In the genomic region with DNA sequence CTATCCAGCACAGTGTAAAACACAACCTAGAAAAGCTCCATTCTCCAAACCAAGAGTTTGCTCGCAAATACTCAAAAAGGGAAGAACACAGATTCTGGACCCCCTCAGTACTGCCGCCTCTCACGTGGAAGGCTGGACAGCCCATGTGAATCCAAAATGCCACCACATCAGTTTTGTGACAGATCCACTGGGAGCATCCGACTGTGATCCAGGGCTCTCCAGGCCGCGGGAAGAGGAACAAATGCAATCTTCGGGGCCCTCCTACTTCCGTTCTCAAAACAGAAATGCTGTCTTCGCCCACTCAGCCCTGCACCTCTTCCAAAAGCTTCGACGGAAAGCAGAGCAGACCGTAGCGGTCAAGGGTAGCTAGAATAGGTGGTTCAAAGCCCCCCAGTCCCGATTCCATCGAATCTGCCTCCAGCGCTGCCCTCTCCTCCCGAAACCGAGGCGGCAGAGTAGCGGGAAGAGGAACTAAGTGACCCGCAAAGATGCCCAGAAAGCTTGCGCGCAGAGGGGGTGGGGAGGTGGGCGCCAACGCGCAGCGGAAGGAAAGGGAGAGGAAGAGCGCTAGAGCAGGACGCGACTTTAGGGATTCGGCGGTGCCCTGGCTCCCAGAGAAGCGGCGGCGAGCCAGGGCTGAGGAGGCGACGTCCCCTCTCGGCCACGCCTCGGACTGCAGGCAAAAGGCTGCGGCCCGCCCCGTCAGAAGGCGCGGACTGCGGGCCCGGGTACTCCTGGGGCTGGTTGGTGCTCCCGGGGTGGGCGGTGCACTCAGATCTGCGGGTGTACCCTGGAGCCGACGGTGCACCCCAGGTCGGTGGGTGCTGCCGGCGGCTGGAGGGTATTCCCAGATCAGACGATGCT, we compare ENCODE assay signal across 7 mouse cellular contexts. TPM values are rescaled to one million over a fixed set of nuclear protein-coding genes. Genes with fewer than 3 reads are reported as not detected.
DNase-seq lines count a peak whose midpoint lies in the region; ATAC-seq and TF ChIP-seq lines count a peak whose summit lies in the region.

No protein-coding gene starts in this region.

- H3K9me3 ChIP-seq in embryonic facial prominence, embryonic 11.5 days (replicated peaks; ENCODE audit: control insufficient read depth, low read length), result no peaks in the 10 kb centered on the region
- no peaks in the 10 kb centered on the region for H3K9me3 ChIP-seq in limb, embryonic 13.5 days
- H3K9me3 ChIP-seq in midbrain, embryonic 15.5 days, result no peaks in the 10 kb centered on the region

- TF ChIP-seq POLR2A in kidney, adult 2 months (IDR thresholded peaks at IDR 0.05; ENCODE audit: low read depth, low read length), result no peak
- no peak for TF ChIP-seq POLR2A in spleen, adult 2 months (IDR thresholded peaks at IDR 0.05; ENCODE audit: low read depth, low read length)

- peak overlapping the region; percentile 85 for H3K4me2 ChIP-seq in embryonic facial prominence, embryonic 11.5 days (ENCODE audit: low read depth, low read length)
- H3K4me2 ChIP-seq in limb, embryonic 13.5 days (replicated peaks), result peak overlapping the region; percentile 84
- peak overlapping the region; percentile 68 for H3K4me2 ChIP-seq in midbrain, embryonic 15.5 days

- peak; percentile 41 for ATAC-seq in embryonic facial prominence, embryonic 11.5 days (replicated peaks; ENCODE audit: insufficient number of reproducible peaks, low FRiP score, low TSS enrichment, low read depth)
- ATAC-seq in limb, embryonic 13.5 days (ENCODE audit: low FRiP score, low read depth), result no peak
- peak; percentile 65 for ATAC-seq in midbrain, embryonic 15.5 days (replicated peaks)

- peak; percentile 33; the same call in 1 of the 2 replicates for TF ChIP-seq CTCF in kidney, adult 2 months (conservative IDR thresholded peaks at IDR 0.05; ENCODE audit: insufficient read depth, insufficient read length, low read depth, low read length)
- TF ChIP-seq CTCF in spleen, adult 2 months (IDR thresholded peaks at IDR 0.05; ENCODE audit: extremely low read depth, insufficient read depth, insufficient read length, insufficient replicate concordance), result 0 out of 2 replicates have a peak, but pooled peaks have one; percentile 0

- peak; percentile 79 for DNase-seq in adrenal gland, postnatal 10 days
- peak; percentile 63 for DNase-seq in embryonic facial prominence, embryonic 11.5 days (ENCODE audit: low spot score)
- DNase-seq in heart, adult 18-20 months, result peak; percentile 81 to 83
- peak; percentile 68 for DNase-seq in kidney, adult 2 months
- peak in 1 of 2 experiments; percentile 18 for DNase-seq in spleen, adult 2 months (ENCODE audit: low read depth in 1 of 2, low spot score in 2 of 2)

- no peaks in the 10 kb centered on the region for H3K27me3 ChIP-seq in embryonic facial prominence, embryonic 11.5 days (ENCODE audit: control insufficient read depth, insufficient read depth, low read length)
- no peaks in the 10 kb centered on the region for H3K27me3 ChIP-seq in kidney, adult 2 months (replicated peaks; ENCODE audit: control insufficient read depth, insufficient read depth, low read length)
- no peaks in the 10 kb centered on the region for H3K27me3 ChIP-seq in limb, embryonic 13.5 days
- H3K27me3 ChIP-seq in midbrain, embryonic 15.5 days (replicated peaks), result no peaks in the 10 kb centered on the region
- H3K27me3 ChIP-seq in spleen, adult 2 months (ENCODE audit: control insufficient read depth, insufficient read depth, low read length), result no peaks in the 10 kb centered on the region

- H3K4me3 ChIP-seq in embryonic facial prominence, embryonic 11.5 days (ENCODE audit: low read depth, low read length), result peak overlapping the region; percentile 93
- peak overlapping the region; percentile 95 for H3K4me3 ChIP-seq in kidney, adult 2 months (ENCODE audit: insufficient read depth, low read depth, low read length)
- H3K4me3 ChIP-seq in limb, embryonic 13.5 days, result peak overlapping the region; percentile 96
- peak overlapping the region; percentile 100 for H3K4me3 ChIP-seq in midbrain, embryonic 15.5 days
- peak overlapping the region; percentile 73 for H3K4me3 ChIP-seq in spleen, adult 2 months (ENCODE audit: extremely low read depth, insufficient read depth, insufficient read length)

- H3K36me3 ChIP-seq in embryonic facial prominence, embryonic 11.5 days (replicated peaks; ENCODE audit: control insufficient read depth, insufficient read depth, low read depth, low read length), result no peaks in the 10 kb centered on the region
- H3K36me3 ChIP-seq in kidney, adult 2 months (ENCODE audit: control insufficient read depth, insufficient read depth, low read length), result no peaks in the 10 kb centered on the region
- no peaks in the 10 kb centered on the region for H3K36me3 ChIP-seq in limb, embryonic 13.5 days
- H3K36me3 ChIP-seq in midbrain, embryonic 15.5 days (replicated peaks), result no peaks in the 10 kb centered on the region
- no peaks in the 10 kb centered on the region for H3K36me3 ChIP-seq in spleen, adult 2 months (ENCODE audit: control insufficient read depth, insufficient read depth, low read length)

- peak overlapping the region; percentile 79 for H3K27ac ChIP-seq in embryonic facial prominence, embryonic 11.5 days (replicated peaks; ENCODE audit: low read depth, low read length)
- peak overlapping the region; percentile 36 for H3K27ac ChIP-seq in kidney, adult 2 months (ENCODE audit: insufficient read depth, low read depth, low read length)
- peak overlapping the region; percentile 92 for H3K27ac ChIP-seq in limb, embryonic 13.5 days
- peak overlapping the region; percentile 95 for H3K27ac ChIP-seq in midbrain, embryonic 15.5 days
- peak overlapping the region; percentile 90 for H3K27ac ChIP-seq in spleen, adult 2 months (ENCODE audit: insufficient read depth, low read length)

- peak overlapping the region; percentile 91 for H3K9ac ChIP-seq in embryonic facial prominence, embryonic 11.5 days (replicated peaks; ENCODE audit: low read length)
- H3K9ac ChIP-seq in limb, embryonic 13.5 days, result peak overlapping the region; percentile 92
- peak overlapping the region; percentile 97 for H3K9ac ChIP-seq in midbrain, embryonic 15.5 days

- 0% methylated on average over 56 of the region's 56 CpGs for WGBS in embryonic facial prominence, embryonic 11.5 days
- WGBS in kidney, adult 2 months, result 1% methylated on average over 56 of the region's 56 CpGs
- WGBS in limb, embryonic 13.5 days, result under 1% methylated on average over 52 of the region's 56 CpGs
- under 1% methylated on average over 55 of the region's 56 CpGs for WGBS in midbrain, embryonic 15.5 days
- 1% methylated on average over 55 of the region's 56 CpGs for WGBS in spleen, adult 2 months

- no peaks in the 10 kb centered on the region for H3K4me1 ChIP-seq in embryonic facial prominence, embryonic 11.5 days (ENCODE audit: control insufficient read depth, insufficient read depth, low read length)
- H3K4me1 ChIP-seq in kidney, adult 2 months (ENCODE audit: control insufficient read depth, insufficient read depth, low read length), result peaks cover 10% of the 10 kb centered on the region; the same call in 1 of the 2 replicates
- H3K4me1 ChIP-seq in limb, embryonic 13.5 days, result peaks cover 20% of the 10 kb centered on the region
- peaks cover 19% of the 10 kb centered on the region for H3K4me1 ChIP-seq in midbrain, embryonic 15.5 days
- peaks cover 5% of the 10 kb centered on the region for H3K4me1 ChIP-seq in spleen, adult 2 months (ENCODE audit: control insufficient read depth, insufficient read depth, insufficient read length)

RNA-seq across cellular contexts. Expression of a gene that starts 0.9 kb away (rescaled TPM):
- total RNA-seq in adrenal gland, postnatal 10 days (2021), result 10 to 100 TPM; 39.0 to 39.1 TPM
- polyA plus RNA-seq in embryonic facial prominence, embryonic 11.5 days (2014; fragmentation: Nextera tagmentation; extraction: Ambion mirVana), result 21.2 and 25.4 TPM in 2 replicates
- 10 to 100 TPM; 16.8 to 18.7 TPM for total RNA-seq in heart, adult 18-20 months (2021)
- 7.7 and 8.6 TPM in 2 replicates for polyA plus RNA-seq in kidney, adult 2 months (2012; rRNA removed)
- polyA plus RNA-seq in limb, embryonic 13.5 days (2015; fragmentation: Nextera tagmentation; extraction: Ambion mirVana), result 18.6 and 20.9 TPM in 2 replicates
- 10.1 and 11.3 TPM in 2 replicates for polyA plus RNA-seq in midbrain, embryonic 15.5 days (2015; fragmentation: Nextera tagmentation; extraction: Ambion mirVana)
- polyA plus RNA-seq in spleen, adult 2 months (2012; rRNA removed), result 9.2 and 9.6 TPM in 2 replicates

Comparison
In these comparisons a context has a peak if more than half of its experiments do, and no peak if none do; other contexts are left out.
1. H3K27ac ChIP-seq: peak in every context shown above with its lines; median percentile 95 in midbrain, embryonic 15.5 days; 92 in limb, embryonic 13.5 days; 90 in spleen, adult 2 months; 79 in embryonic facial prominence, embryonic 11.5 days; 36 in kidney, adult 2 months.